Mouse (Mus musculus) left cerebral cortex, adult 8-10 months (tissue): ENCODE measurements around the gene Ccdc124. TPM values are rescaled to one million over a fixed set of nuclear protein-coding genes. Genes with fewer than 3 reads are reported as not detected.

Experiments
- DNase-seq, 2 experiments: peaks; one replicate each; pipeline ENCODE4 v3.0.0; 2022; ENCODE audit warnings: low spot score in 2 of 2
- total RNA-seq, 4 experiments: library from RNA; stranded (reverse); gene quantifications; 2 replicates each; pipeline ENCODE4 v1.2.4; 2022

Ccdc124 gene
- total RNA-seq: 10 to 100 TPM; 76.5 to 94.5 (median 85.6) TPM

DNA sequence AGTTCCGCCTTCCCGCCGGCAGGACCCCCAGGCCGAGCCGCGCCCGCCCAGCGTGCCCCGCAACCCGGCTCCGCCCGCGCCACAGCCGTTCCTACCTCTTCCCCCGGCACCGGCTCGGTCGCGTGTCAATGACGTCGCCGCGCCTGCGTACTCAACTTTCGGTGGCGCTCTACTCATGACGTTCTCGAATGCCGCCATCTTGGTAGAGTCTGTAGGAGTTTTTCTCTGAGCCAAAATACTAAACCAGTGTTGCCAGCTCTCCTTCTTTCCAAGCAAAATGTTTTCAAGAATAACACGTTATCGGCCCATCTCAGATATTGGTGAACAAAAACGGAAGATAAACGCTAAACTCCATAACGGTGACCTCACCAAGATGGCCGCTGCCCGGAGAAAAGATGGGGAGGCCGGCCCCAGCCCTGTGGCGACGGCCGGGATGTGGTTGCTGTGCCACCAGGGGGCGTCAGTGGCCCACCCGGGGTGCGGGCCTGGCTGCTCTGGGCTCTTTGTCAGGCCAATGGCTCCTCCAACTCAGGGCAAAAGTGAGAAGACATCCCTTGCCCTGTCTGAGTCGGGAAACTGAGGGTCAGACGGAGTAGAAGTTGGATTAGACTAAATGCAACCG is at the start of gene Ccdc124:
Ccdc124 (minus strand) TSS at position 572 of the 622 bp plus-strand sequence.
- peak; percentile 92 to 98 for DNase-seq

DNA sequence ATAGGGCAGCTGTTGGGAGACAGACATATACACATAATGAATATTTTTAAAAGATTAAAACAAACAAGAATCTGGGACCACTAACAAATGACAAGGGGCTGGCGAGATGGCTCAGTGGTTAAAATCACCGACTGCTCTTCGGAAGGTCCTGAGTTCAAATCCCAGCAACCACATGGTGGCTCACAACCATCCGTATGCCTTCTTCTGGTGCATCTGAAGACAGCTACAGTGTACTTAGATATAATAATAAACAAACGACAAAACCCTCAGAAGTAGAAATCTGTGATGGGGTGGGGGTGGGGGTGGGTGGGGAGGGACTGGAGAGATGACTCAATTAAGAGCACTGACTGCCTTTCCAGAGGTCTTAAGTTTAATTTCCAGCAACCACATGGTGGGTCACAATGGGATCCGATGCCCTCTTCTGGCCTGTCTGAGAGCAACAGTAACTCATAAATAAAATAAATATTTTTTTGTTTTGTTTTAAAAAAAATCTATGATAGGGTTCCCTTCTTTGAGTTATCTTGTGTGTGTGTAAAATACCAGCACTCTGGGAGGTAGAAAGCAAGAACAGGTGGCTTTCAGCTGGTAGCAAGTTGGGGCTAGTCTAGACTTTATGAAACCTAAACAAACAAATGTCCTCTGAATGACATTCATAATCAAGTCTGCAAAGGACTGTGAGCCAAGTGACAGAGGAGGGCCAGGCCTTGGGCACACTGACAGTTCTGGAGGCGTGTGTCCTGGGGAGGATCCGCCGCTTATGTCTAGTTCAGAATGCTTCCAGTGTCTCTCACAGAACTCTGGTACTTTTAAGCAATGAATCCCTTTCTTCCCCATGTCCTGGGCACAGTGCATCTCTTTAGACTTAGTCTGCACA is 46.6 kb upstream of the Ccdc124 start:
- DNase-seq: no peak

DNA sequence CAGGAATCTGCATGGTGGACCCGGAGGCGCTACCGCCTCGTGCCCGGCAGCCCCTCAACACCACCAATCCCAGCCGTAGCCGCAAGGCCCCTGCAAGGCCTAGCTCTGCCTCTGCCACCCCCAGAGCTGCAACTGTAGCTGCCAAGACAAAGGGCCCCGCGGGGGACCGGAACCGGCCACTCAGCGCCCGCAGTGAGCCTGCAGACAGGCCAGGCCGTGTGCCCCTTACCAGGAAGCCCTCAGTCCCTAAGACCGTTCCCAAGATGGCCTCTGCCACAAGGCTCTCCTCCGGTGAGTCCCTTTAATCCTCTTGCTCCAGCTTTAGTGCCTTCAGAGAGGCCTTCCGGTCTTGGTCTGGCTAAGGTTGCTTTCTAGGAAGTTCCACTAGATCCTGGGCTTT is 41.0 kb upstream of the Ccdc124 start:
- DNase-seq: no peak

DNA sequence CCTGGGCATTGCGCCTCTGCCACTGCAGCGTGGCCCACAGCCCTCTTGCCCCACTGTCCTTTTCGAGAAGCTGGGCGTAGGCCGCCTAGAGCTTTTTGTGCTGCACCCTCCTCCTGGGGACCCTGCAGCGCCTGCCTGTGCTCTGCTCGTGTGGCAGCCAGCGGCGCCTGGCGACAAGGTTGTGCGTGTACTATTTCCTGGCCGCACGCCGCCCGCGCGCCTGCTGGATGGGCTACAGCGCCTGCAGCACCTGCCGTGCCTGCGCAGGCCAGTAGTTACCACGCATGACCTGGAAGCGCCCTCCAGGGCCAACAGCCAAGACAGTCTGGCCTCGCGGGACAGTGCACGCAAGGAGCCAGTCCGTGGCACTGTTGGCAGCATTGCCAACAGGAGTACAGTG is 39.8 kb upstream of the Ccdc124 start:
- no peak for DNase-seq

GRCm38 (mm10) chr8:70912955-70913354 is 39.2 kb upstream of the Ccdc124 start:
- no peak for DNase-seq

DNA sequence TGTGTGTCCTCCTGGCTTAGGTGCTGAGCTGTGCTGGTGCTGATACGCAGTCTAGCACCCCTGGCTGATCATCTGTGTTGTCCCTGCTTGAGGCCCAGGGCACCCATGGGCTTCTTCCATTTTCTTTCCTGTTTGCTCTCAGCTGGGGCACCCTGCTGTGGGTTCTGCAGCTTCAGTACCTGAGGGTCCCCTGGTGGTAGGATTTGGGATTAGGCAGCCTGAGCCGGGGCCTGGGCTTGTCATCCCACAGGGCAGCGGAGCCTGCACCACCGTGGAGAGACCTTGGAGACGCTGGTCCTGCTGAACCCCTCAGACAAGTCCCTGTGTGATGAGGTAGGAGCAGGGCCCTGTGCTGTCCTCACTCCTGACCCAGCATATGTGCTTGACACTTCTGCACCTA is 37.9 kb upstream of the Ccdc124 start:
- DNase-seq: no peak

DNA sequence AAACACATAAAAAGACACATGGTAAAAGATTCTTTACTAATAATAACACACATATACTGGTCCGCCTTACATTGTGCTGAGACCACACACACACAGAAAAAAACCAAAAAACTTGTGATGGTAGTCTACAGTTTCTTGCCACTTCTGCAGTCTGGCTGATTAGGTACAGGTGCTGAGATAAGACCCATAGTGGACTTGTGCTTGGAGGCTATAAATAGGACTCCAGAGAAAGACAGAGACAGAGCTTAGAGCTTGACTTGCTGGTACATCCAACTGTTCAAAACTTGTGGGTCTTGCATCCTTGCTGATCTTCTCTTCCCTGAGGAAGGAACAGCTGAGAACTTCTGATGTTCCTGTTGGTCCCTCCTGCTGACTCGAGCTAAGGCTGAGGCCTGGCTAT is 33.8 kb upstream of the Ccdc124 start:
- no peak for DNase-seq

- DNase-seq: peak; percentile 70 to 80
These were observed 32.3 kb upstream of the Ccdc124 start, which contains the start of gene Map1s for GRCm38 (mm10) chr8:70905831-70906736. Gene Map1s, plus strand, starts transcription at chr8:70905932.

GRCm38 (mm10) chr8:70905463-70905830 is 31.7 kb upstream of the Ccdc124 start:
- no peak for DNase-seq

- no peak for DNase-seq
These were observed 30.8 kb upstream of the Ccdc124 start for GRCm38 (mm10) chr8:70904532-70904931.

DNA sequence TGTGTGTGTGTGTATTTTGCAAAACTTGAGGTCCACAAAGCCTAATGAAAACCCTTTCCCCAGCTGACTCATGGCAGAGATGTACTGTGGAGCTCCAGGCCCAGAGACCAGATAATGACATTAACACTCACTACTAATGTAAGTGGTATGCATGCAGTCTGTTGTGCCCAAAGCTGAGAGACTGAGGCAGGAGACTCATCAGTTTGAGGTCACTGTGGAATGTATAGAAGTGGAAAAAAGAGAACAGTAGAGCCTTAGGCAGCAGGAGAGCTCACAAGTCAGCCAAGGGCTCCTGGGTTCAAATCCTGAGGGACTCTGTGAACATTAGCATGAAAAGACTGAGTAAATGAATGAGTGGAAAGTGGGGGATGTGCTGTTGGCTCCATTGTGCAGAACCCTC is 29.8 kb upstream of the Ccdc124 start:
- DNase-seq: no peak

DNA sequence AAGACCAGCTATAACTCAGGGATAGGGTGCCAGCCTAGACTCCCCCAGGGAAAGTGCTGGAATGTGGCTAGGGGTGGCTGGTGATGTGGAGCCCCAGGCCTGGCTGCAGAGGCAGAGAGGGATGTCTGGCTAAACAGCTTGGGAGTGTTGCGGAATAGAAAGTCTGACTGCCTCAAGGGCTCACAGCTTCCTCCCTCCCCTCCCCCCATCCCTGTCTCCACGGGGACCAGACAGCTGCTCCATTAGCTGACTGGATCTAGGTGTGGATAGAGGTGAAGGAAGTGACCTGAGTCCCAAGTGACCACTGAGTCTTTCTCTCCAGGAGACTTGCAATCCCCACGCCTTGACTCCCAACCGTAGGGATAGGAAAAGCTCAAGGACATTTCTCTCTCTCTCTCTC is 29.4 kb upstream of the Ccdc124 start:
- DNase-seq: no peak

DNA sequence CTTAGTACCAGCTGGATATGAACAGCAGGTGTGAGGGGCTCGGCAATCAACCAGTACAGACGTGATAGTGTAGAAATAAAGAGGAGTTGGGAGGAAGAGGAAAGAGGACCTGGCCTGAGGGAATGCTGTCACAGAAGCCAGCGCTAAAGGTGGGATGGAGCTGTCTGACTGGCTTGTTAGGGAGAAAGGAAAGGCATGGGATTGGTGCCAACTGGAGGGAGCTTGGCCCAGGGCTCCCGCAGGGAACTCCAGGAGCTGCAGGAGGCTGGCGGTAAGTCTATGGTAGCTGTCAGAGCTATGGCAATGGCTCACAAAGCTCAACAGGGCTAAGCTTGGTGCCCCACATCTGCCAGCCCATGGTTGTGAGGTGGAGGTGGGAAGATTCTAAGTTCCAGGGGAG is 28.5 kb upstream of the Ccdc124 start:
- no peak for DNase-seq

DNA sequence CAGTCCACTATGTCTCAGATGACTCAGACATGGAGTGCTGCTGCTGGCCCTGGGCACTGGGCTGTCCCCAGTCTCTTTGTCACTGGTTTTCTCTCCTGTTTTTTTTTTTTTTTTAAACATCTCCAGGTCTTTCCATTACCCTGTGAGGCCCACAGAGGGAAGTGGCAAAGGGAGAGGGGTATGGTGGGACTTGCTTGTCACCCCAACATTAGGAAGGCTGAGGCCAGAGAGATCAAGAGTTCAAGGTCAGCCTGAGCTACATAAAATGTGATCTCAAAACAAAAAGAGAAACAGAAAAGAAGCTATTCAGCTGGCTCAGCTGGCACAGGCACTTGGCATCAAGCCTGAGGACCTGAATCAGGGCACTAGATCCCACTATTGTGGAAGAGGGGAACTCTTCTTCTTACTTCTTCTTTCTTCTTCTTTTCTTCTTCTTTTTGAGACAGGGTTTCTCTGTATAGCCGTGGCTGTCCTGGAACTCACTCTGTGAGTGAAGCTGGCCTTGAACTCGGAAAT is 27.2 kb upstream of the Ccdc124 start:
- DNase-seq: no peak

GRCm38 (mm10) chr8:70899226-70899625 is 25.5 kb upstream of the Ccdc124 start:
- DNase-seq: no peak

- no peak for DNase-seq
These were observed 25.0 kb upstream of the Ccdc124 start for GRCm38 (mm10) chr8:70898661-70899198.

- DNase-seq: peak; percentile 68 to 87
These were observed 24.1 kb upstream of the Ccdc124 start for GRCm38 (mm10) chr8:70897681-70898413.

DNA sequence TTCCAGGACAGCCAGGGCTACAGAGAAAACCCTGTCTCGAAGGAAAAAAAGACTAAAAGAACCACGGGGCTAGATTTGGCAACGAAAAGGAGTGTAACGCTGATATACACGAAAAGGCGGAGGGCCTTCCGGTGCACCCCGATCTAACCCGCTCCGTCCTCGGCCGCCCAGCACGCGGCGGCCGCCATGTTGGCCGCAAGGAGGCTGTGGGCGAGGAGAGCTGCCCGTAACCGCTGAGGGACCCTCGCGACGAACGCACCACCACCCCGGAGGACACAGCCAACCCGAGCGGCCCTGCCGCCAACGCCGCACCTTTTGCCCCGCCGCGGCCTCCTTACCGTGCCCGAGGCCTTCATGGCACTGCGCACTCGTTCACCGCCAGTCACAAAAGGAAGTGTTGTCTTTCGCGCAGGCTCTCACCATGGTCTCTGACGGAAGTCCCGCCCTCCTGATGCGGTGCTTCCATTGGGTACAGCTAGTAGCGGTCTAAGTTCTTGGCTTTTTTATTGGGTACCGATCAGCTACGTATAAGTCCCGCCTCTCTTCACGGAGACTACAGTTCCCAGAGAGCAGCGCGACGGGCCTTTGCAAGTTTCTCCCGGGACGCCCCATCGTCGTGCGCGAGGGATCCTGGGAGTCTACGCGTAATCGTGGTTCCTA is 23.4 kb upstream of the Ccdc124 start, which contains the start of gene Rpl18a:
Rpl18a (minus strand) TSS at position 392 of the 660 bp plus-strand sequence.
- peak; percentile 87 to 98 for DNase-seq

- DNase-seq: no peak
These were observed 22.7 kb upstream of the Ccdc124 start for GRCm38 (mm10) chr8:70896316-70897020.
